Mouse (Mus musculus) CH12.LX (cell line): ENCODE measurements at regions not wholly inside any gene's neighbourhood (a gene's known extent, or its start where the extent isn't known, plus 50 kb on each side); places are given as distances from the start of the nearest gene placed in this dataset.

ENCODE experiments used
- POLR2A ChIP-seq: IDR thresholded peaks from 2 replicates; pipeline ENCODE4 v1.6.1; 2011; ENCODE audit warnings: low read depth, mild to moderate bottlenecking, improper control_type of control experiment, low read length
- POLR2AphosphoS2 ChIP-seq: IDR thresholded peaks from 2 replicates; pipeline ENCODE4 v1.6.1; 2011; ENCODE audit warnings: low read depth, low read length, improper control_type of control experiment
- ZNF384 ChIP-seq: IDR thresholded peaks from 2 replicates; pipeline ENCODE4 v1.6.1; 2012; ENCODE audit warnings: low read depth, low read length, improper control_type of control experiment, inconsistent platforms

GRCm38 (mm10) chr9:5604019-5604418, 258.8 kb downstream of the Casp12 start:
- no peak for TF ChIP-seq ZNF384
- no peak for TF ChIP-seq POLR2AphosphoS2
- no peak for TF ChIP-seq POLR2A
